Mouse (Mus musculus) heart, embryonic 11.5 days (tissue): ENCODE measurements at regions not wholly inside any gene's neighbourhood (a gene's known extent, or its start where the extent isn't known, plus 50 kb on each side); places are given as distances from the start of the nearest gene placed in this dataset.
"Not testable (repeated sequence)": the region's sequence is repeated elsewhere in the genome, so short reads cannot be mapped to it uniquely, and the experiment has no call there.

Source experiments
- ATAC-seq: fragments of 200-750 bp; cut with Nextera tagmentation; replicated peaks from 2 replicates; pipeline ENCODE4 v1.8.0; 2017; ENCODE audit warnings: moderate library complexity; ENCODE audit not compliant: insufficient number of reproducible peaks, low FRiP score, low TSS enrichment
- H3K27ac ChIP-seq: fragments of 300-500 bp; sonication (generic); 2 replicates; pipeline ENCODE4 v1.5.1; 2014; ENCODE audit warnings: mild to moderate bottlenecking, low read depth, low read length
- H3K27me3 ChIP-seq: fragments of 300-500 bp; sonication (generic); 2 replicates; pipeline ENCODE4 v1.6.1; 2014; ENCODE audit warnings: mild to moderate bottlenecking, low read length, mixed read lengths; ENCODE audit not compliant: control insufficient read depth, insufficient read depth
- H3K36me3 ChIP-seq: fragments of 300-500 bp; sonication (generic); 2 replicates; pipeline ENCODE4 v1.6.1; 2014; ENCODE audit warnings: mild to moderate bottlenecking, low read length, moderate library complexity, mixed read lengths; ENCODE audit not compliant: control insufficient read depth, insufficient read depth
- H3K4me1 ChIP-seq: fragments of 300-500 bp; sonication (generic); 2 replicates; pipeline ENCODE4 v1.6.1; 2014; ENCODE audit warnings: low read length; ENCODE audit not compliant: control insufficient read depth, insufficient read depth
- H3K4me2 ChIP-seq: fragments of 300-500 bp; sonication (generic); 2 replicates; pipeline ENCODE4 v1.6.1; 2014; ENCODE audit warnings: mild to moderate bottlenecking, moderate library complexity
- H3K4me3 ChIP-seq: fragments of 300-500 bp; sonication (generic); 2 replicates; pipeline ENCODE4 v1.5.1; 2014; ENCODE audit warnings: low read depth, low read length
- H3K9ac ChIP-seq: fragments of 300-500 bp; sonication (generic); 2 replicates; pipeline ENCODE4 v1.6.1; 2014; ENCODE audit warnings: mild to moderate bottlenecking, low read depth, low read length, moderate library complexity
- H3K9me3 ChIP-seq: fragments of 300-500 bp; sonication (generic); replicated peaks from 2 replicates; pipeline ENCODE4 v1.6.1; 2016; ENCODE audit warnings: low read length; ENCODE audit not compliant: control insufficient read depth
- WGBS: fragments of 180-500 bp; shearing (Covaris S2); extraction: QIAGEN DNeasy Blood & Tissue Kit; methylation state at CpG from one replicate; pipeline ENCODE4 v1.1.7; 2014; ENCODE audit not compliant: insufficient replicate concordance; 5-methylcytosine and 5-hydroxymethylcytosine counted together

DNA sequence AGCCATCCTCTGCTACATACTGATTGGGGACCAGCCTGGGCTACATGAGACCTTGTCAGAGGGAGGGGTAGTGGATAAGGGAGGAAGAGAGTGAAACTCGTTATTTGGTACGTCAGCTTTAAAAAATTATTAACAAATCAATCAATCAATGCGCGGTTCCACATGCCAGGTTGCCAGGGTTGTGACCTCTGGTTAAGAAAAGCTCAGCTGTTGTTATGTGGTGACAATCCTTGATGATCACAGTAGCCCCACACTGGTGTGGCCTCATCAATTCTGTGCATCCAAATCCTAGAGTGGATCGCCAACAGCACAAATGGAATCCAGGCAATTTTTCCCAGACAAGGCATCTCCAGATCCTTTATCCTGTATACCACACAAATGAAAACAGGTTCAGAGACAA is 74.3 kb upstream of the Cdk6 start:
- no peak for ATAC-seq
- H3K27ac ChIP-seq: no peak overlapping the region
- no peaks in the 10 kb centered on the region for H3K9me3 ChIP-seq
- 82% methylated on average over 5 of the region's 5 CpGs for WGBS
- no peak overlapping the region for H3K4me2 ChIP-seq
- no peak overlapping the region for H3K4me3 ChIP-seq
- H3K9ac ChIP-seq: no peak overlapping the region
- no peaks in the 10 kb centered on the region for H3K4me1 ChIP-seq
- H3K36me3 ChIP-seq: no peaks in the 10 kb centered on the region
- no peaks in the 10 kb centered on the region for H3K27me3 ChIP-seq

DNA sequence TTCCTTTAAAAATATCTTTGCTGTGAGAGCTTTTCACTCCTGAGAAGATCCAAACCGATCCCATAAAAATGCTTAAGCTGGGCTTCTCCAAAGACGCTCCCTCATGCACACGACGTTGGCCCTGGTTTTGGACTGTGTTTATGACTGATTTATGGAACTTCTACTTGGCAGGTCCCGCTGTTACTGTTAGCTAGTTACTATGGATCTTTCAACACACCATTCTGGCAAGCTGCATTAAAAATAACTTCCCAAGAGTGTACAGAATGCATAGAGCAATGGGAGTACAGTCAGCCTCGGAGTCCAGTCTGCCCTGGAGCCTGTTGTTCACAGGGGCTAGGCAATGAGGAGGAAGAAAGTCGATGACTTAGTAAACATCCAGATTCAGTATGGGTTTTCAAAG is 71.5 kb upstream of the Cdk6 start:
- ATAC-seq: no peak
- WGBS: 75% methylated on average over 7 of the region's 7 CpGs
- Histone ChIP-seq H3K27ac (no peak overlapping the region), H3K36me3 (no peaks in the 10 kb centered on the region), H3K4me3 (no peak overlapping the region), H3K4me1 (no peaks in the 10 kb centered on the region), H3K9me3 (no peaks in the 10 kb centered on the region), H3K4me2 (no peak overlapping the region), H3K27me3 (no peaks in the 10 kb centered on the region), H3K9ac (no peak overlapping the region)

DNA sequence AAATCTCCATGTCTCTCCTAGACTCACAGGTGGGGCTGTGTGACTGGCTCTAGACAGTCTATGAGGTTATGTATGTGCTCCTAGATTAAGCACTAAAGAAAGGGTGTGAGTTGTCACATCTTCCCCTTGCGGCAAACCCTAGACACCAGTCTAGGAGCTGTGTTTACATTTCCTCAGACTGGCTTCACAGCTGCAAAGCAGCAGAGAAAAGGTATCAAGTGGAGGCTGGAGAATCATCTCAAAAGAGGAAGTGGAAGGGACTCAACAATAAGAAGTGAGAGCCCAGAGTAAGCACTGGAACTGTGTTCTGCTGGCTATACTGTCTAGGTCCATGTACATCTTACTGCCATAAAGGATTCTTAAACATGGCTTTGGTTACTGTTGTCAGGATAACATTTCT is 68.1 kb upstream of the Cdk6 start:
- H3K4me2 ChIP-seq, H3K9ac ChIP-seq, H3K27me3 ChIP-seq, H3K9me3 ChIP-seq, H3K36me3 ChIP-seq, H3K27ac ChIP-seq, ATAC-seq, H3K4me1 ChIP-seq, H3K4me3 ChIP-seq: not testable (repeated sequence)
- WGBS: 39% methylated on average over 1 of the region's 1 CpGs

DNA sequence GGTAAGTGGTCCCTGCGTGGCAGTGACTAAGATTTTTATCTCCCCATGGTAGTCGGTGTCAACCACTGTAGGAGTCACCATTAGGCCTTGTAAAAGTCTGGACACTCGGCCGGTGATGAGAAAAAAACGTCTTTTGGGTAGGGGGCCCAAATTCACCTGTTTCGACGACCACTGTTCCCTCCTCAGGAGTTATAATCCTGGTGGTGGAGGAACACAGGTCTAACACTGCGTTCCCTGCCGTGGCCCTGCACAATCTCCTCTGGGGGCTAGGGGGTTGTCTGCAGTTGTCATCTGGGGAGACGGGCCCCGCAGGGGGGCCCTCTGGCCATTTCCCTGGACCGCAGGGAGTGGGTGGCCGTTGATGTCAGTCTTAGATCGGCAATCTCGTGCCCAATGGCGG is 64.0 kb upstream of the Cdk6 start:
- H3K9me3 ChIP-seq, H3K4me2 ChIP-seq, H3K27ac ChIP-seq, H3K36me3 ChIP-seq, H3K27me3 ChIP-seq, H3K4me3 ChIP-seq, H3K9ac ChIP-seq, ATAC-seq, H3K4me1 ChIP-seq: not testable (repeated sequence)
- 87% methylated on average over 16 of the region's 16 CpGs for WGBS

DNA sequence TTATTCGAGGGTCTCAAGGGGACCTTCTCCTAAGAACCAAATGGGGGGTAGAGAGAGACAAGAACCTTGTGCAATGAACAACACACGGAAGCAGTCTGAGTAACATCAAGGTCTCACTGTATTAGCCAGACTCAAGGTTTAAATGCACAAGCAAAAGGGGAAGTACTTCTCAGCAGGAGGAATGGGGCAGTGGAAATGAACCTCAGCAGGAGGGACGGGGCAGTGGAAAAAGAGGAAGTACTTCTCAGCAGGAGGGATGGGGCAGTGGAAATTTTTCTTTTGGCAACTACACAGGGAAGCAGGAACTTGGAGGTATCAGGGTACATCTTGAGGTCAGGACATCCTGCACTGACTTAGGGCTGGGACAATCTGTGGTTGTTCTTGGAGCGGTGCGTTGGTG is 62.3 kb upstream of the Cdk6 start:
- not testable (repeated sequence) for H3K4me2 ChIP-seq, H3K4me3 ChIP-seq, H3K27me3 ChIP-seq, H3K27ac ChIP-seq, H3K4me1 ChIP-seq, H3K9me3 ChIP-seq, H3K36me3 ChIP-seq, ATAC-seq, H3K9ac ChIP-seq
- WGBS: 81% methylated on average over 5 of the region's 5 CpGs

DNA sequence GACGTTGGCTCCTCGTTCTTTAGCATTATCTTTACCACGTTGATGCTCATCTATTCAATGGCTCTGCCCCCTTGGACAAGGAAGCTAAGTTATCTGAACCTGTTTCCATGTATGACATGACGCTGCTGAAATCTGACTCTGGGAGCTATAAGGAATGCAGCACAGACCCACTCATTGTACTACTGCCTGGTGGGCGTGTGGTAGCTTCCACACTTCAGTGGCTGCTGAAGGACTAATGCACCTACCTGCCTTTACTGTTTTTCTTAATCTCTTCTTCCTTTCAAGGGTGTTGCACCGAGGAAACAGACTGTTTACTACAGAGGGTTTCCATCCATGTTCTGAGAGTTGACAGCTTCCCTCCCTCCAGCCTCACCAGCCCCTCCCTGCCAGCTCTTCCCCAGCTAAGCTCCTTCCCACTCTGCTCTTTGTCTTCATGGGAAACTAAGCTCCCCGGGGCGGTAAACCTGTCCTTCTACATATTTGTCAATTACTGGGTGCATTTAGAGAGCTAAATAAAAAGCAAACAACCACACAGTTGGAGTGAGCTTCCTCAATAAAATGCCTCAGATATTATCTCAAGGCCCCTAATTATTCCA is 59.3 kb upstream of the Cdk6 start:
- H3K4me1 ChIP-seq, H3K4me3 ChIP-seq, H3K36me3 ChIP-seq, H3K27me3 ChIP-seq, ATAC-seq, H3K9me3 ChIP-seq, H3K9ac ChIP-seq, H3K27ac ChIP-seq, H3K4me2 ChIP-seq: not testable (repeated sequence)
- 66% methylated on average over 8 of the region's 8 CpGs for WGBS

DNA sequence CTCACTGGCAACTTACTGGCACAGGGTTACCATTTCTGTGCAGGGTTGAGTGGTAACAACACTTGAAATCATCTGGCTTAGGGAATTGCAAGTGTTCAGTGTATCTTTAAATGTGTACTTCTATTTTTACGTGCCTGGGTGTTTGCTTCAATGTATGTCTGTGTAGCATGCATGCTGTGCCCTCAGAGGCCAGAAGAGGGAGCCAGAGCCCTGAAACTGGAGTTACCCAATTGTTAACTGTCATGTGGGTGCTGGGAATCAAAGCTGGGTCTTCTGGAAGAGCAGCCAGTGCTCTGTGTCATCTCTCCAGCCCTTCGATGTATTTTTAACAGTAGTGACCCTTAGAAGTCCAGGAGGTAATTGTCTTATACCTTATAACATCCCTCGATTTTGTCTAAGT is 58.2 kb upstream of the Cdk6 start:
- no peak overlapping the region for H3K9ac ChIP-seq
- H3K4me1 ChIP-seq: no peaks in the 10 kb centered on the region
- no peak overlapping the region for H3K4me2 ChIP-seq
- 83% methylated on average over 3 of the region's 3 CpGs for WGBS
- H3K27me3 ChIP-seq: no peaks in the 10 kb centered on the region
- no peak for ATAC-seq
- no peak overlapping the region for H3K4me3 ChIP-seq
- H3K9me3 ChIP-seq: no peaks in the 10 kb centered on the region; the same call in 1 of the 2 replicates
- H3K27ac ChIP-seq: no peak overlapping the region
- H3K36me3 ChIP-seq: no peaks in the 10 kb centered on the region

DNA sequence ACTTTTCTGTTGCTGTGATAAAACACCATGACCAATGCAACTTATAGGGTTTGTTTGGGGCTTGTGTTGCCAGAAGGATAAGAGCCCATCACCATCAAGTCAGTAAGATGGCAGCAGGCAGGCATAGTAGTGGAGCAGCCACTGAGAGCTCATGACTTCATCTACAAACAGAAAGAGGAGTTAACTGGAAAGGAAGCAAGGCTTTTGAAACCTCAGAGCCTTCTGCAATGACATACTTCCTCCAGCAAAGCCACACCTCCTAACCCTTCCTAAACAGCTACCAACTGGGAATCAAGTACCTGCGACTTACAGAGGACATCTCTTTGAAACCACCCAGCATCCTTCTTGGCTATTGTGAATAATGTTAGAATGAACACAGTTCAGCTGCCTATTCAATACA is 57.0 kb upstream of the Cdk6 start:
- ATAC-seq: not testable (repeated sequence)

DNA sequence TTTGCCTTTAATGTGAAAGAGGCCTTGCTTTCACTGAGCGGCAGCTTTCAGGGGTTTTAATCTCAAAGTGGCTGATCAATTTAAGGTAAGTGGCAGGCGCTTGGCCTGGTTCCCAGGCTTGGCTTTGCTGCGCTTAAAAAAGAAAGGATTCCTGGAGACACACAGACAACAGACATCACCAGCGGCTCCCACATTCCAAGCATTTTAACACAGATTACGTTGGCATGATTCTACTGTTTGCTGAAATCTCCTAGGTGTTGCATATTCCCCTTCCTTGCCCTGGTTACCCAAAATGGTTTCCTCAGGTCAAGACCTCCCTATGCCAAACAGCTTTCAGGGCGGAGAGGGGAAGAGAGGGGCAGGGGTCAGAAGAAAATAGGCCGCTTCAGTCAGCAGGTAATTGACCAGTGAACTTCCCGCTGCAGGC is 51.3 kb upstream of the Cdk6 start:
- WGBS: 20% methylated on average over 8 of the region's 8 CpGs
- ATAC-seq: 0 out of 2 replicates have a peak, but pooled peaks have one; percentile 42
- not testable (repeated sequence) for H3K9ac ChIP-seq, H3K4me1 ChIP-seq, H3K27me3 ChIP-seq, H3K9me3 ChIP-seq, H3K36me3 ChIP-seq, H3K27ac ChIP-seq, H3K4me2 ChIP-seq, H3K4me3 ChIP-seq

More for the DNA sequence above, 57.0 kb upstream of the Cdk6 start:
- not testable (repeated sequence) for H3K27ac ChIP-seq, H3K36me3 ChIP-seq, H3K4me1 ChIP-seq, H3K9ac ChIP-seq, H3K4me3 ChIP-seq, H3K4me2 ChIP-seq, H3K9me3 ChIP-seq, H3K27me3 ChIP-seq
- 79% methylated on average over 1 of the region's 1 CpGs for WGBS
